Mouse (Mus musculus) embryonic facial prominence, embryonic 14.5 days (tissue): ENCODE data around the gene En1. TPM values are rescaled to one million over a fixed set of nuclear protein-coding genes. Genes with fewer than 3 reads are reported as not detected.

ENCODE experiments used
- polyA plus RNA-seq: library from polyadenylated mRNA; unstranded; fragments of >200 nt; fragmentation: Nextera tagmentation; extraction: Ambion mirVana; gene quantifications from 2 replicates; pipeline ENCODE4 v1.2.1, GENCODE M21; 2014

En1 gene
- polyA plus RNA-seq, 1 experiment from 2014 or later = 2.0 TPM

Other genes with a start within 250 kb of the En1 start
- not detected in 2 replicates for gene Marco, start 97.4 kb upstream of the En1 start, polyA plus RNA-seq